Mouse (Mus musculus) intestine, embryonic 16.5 days (tissue): Measurements from ENCODE around the gene Slc22a2. TPM values are rescaled to one million over a fixed set of nuclear protein-coding genes. Genes with fewer than 3 reads are reported as not detected.
A peak's percentile ranks its signal among the peaks of the same experiment; 100 is the strongest.

Experiments used
- ATAC-seq: fragments of 200-750 bp; cut with Nextera tagmentation; 2 replicates; pipeline ENCODE4 v1.8.0; 2017; ENCODE audit warnings: moderate TSS enrichment, moderate library complexity
- H3K27ac ChIP-seq: fragments of 300-500 bp; sonication (generic); 2 replicates; pipeline ENCODE4 v1.5.1; 2014; ENCODE audit warnings: mild to moderate bottlenecking, low read length
- H3K27me3 ChIP-seq: fragments of 300-500 bp; sonication (generic); replicated peaks from 2 replicates; pipeline ENCODE4 v1.6.1; 2014; ENCODE audit warnings: low read length, control low read depth, mixed read lengths; ENCODE audit not compliant: control insufficient read depth, insufficient read depth
- H3K36me3 ChIP-seq: fragments of 300-500 bp; sonication (generic); 2 replicates; pipeline ENCODE4 v1.6.1; 2014; ENCODE audit warnings: low read length, control low read depth; ENCODE audit not compliant: control insufficient read depth, insufficient read depth
- H3K4me1 ChIP-seq: fragments of 300-500 bp; sonication (generic); 2 replicates; pipeline ENCODE4 v1.6.1; 2014; ENCODE audit warnings: low read length, control low read depth, mixed read lengths; ENCODE audit not compliant: control insufficient read depth, insufficient read depth
- H3K4me2 ChIP-seq: fragments of 300-500 bp; sonication (generic); 2 replicates; pipeline ENCODE4 v1.6.1; 2014; ENCODE audit warnings: low read depth, low read length, control low read depth
- H3K4me3 ChIP-seq: fragments of 300-500 bp; sonication (generic); 2 replicates; pipeline ENCODE4 v1.5.1; 2014; ENCODE audit warnings: mild to moderate bottlenecking, low read length
- H3K9ac ChIP-seq: fragments of 300-500 bp; sonication (generic); 2 replicates; pipeline ENCODE4 v1.6.1; 2014; ENCODE audit warnings: low read depth, low read length
- H3K9me3 ChIP-seq: fragments of 300-500 bp; sonication (generic); 2 replicates; pipeline ENCODE4 v1.6.1; 2016; ENCODE audit warnings: low read length, control low read depth; ENCODE audit not compliant: control insufficient read depth
- WGBS: fragments of 180-500 bp; shearing (Covaris S2); extraction: QIAGEN DNeasy Blood & Tissue Kit; methylation state at CpG from one replicate; pipeline ENCODE4 v1.1.7; 2014; 5-methylcytosine and 5-hydroxymethylcytosine counted together
- polyA plus RNA-seq: library from polyadenylated mRNA; unstranded; fragments of >200 nt; fragmentation: Nextera tagmentation; extraction: Ambion mirVana; gene quantifications from 2 replicates; pipeline ENCODE4 v1.2.1, GENCODE M21; 2015

The Slc22a2 gene
- polyA plus RNA-seq, 1 experiment from 2014 or later: not detected

DNA sequence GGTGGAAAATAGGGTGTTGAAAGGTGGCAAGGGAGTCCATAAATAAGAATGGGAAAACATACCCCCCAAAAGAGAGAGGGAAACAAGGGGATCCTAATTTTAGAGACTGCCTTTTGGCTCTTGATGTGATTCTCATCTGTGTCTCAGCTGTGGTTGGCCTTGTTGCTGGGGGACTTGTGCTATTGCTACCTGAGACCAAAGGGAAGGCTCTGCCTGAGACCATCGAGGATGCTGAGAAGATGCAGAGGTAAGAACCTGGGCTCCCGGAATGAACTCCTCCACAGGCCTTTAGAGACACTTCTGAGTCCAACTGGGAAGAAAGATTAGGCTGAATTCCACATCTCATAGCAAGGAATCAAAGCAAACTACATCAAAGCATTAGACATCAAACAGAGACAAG is 35.7 kb downstream of the Slc22a2 start:
- no peak for ATAC-seq
- Histone ChIP-seq H3K4me3 (no peak overlapping the region), H3K27ac (no peak overlapping the region), H3K9me3 (no peaks in the 10 kb centered on the region), H3K4me1 (no peaks in the 10 kb centered on the region), H3K4me2 (no peak overlapping the region), H3K27me3 (no peaks in the 10 kb centered on the region), H3K36me3 (no peaks in the 10 kb centered on the region), H3K9ac (no peak overlapping the region)
- WGBS: 88% methylated on average over 2 of the region's 2 CpGs

DNA sequence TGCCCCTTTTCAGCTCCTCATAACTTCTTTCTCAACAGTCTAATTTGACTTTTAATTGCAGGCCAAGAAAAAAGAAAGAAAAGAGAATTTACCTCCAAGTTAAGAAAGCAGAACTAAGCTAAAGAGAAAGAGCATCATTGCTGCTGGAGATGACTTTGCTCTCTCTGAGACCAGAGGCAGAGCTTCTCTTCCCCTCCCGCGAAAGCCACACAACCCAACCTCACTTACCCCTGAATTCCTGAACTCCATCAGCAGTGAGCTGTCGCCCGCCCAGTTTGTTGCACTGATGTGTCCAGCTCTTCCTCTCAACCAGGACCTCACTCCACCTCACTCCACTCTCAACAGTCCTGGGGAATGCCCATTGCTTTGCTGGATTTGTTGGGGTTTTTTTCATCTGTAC is 44.1 kb downstream of the Slc22a2 start:
- H3K27ac ChIP-seq: no peak overlapping the region
- WGBS: 82% methylated on average over 4 of the region's 4 CpGs
- ATAC-seq: no peak
- H3K9ac ChIP-seq: no peak overlapping the region
- no peak overlapping the region for H3K4me3 ChIP-seq
- no peaks in the 10 kb centered on the region for H3K36me3 ChIP-seq
- no peaks in the 10 kb centered on the region; the same call in 1 of the 2 replicates for H3K9me3 ChIP-seq
- H3K27me3 ChIP-seq: no peaks in the 10 kb centered on the region
- H3K4me1 ChIP-seq: no peaks in the 10 kb centered on the region
- H3K4me2 ChIP-seq: no peak overlapping the region

DNA sequence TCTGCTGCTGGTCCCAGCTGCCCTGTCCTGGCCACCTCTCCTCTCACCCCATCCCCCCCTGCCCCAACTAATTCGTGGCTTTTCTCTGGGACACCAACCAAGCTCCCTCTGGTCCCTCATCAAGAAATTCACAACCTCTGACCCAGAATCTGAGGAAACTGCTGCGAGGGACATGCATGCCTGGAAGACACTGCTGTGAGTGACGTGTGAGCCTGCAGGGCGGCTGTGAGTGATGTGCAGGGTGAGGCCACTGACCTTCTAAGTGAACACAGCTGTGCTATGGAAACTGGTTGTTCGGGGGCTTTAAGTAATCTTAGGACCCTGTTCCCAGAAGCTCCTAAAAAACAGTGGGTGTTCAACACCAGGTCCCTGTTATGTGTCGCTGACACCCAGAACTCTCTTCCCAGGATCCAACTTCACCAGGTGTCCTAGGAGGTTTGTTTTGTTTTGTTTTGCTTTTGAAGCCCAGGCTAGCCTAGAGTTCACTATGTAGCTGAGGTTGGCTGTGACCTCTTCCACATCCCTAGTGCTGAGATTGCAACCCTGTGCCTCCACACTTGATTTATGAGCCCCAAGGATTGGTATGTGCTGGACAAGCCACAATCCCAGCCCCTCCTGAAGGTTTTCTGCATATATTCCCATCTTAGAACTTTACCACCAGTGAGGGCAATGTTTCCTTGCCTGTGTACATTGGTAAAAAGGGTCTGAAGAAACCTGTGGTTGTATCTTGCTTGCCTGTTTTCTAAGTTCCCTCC is 47.2 kb downstream of the Slc22a2 start:
- no peaks in the 10 kb centered on the region; the same call in 1 of the 2 replicates for H3K9me3 ChIP-seq
- no peak overlapping the region for H3K9ac ChIP-seq
- no peak for ATAC-seq
- H3K27me3 ChIP-seq: no peaks in the 10 kb centered on the region
- no peaks in the 10 kb centered on the region for H3K4me1 ChIP-seq
- no peak overlapping the region for H3K4me2 ChIP-seq
- H3K27ac ChIP-seq: no peak overlapping the region
- no peaks in the 10 kb centered on the region for H3K36me3 ChIP-seq
- no peak overlapping the region for H3K4me3 ChIP-seq
- WGBS: 44% methylated on average over 6 of the region's 6 CpGs

DNA sequence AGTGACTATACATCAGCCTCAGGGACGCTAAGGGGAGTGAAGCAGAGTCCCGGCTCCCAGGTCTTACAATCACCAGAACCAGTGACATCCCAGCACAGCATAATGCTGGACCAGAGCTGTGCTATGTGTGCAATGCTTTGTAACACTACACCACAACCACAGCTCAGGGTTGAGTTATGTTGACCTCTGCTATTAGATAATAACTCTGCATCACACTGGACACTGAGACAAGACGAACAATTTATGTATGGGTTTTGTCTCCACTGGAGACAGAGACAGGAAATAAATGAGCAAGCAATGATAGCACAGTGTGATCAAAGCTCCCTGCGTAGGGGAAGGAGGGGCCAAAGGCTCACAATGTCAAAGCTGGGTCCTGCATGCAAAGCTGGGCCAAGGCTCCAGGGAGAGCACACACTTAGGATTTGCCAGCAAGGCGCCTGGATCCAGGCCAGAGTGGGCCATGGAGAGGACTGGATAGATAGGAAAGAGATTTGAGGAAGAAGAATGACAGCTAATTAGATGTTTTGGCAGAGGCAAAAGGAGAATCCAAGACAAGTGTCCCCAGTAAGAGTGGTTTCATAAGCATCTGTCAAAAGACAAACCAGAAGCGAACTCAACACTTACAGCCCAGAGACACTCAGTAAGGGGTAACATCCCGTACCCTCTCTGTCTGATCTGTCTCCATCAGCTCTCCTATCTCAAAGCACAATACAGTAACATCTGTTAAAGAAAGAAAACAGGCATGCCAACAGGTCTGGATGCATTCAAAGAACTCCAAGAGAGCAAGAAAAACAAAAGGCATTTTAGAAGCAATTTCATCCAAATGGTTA is 48.1 kb downstream of the Slc22a2 start:
- Histone ChIP-seq H3K9ac (no peak overlapping the region), H3K36me3 (no peaks in the 10 kb centered on the region), H3K4me1 (no peaks in the 10 kb centered on the region), H3K4me3 (no peak overlapping the region), H3K27ac (no peak overlapping the region), H3K9me3 (no peaks in the 10 kb centered on the region), H3K27me3 (no peaks in the 10 kb centered on the region), H3K4me2 (no peak overlapping the region)
- 44% methylated on average over 7 of the region's 7 CpGs for WGBS
- peak; percentile 40; the same call in 1 of the 2 replicates for ATAC-seq

DNA sequence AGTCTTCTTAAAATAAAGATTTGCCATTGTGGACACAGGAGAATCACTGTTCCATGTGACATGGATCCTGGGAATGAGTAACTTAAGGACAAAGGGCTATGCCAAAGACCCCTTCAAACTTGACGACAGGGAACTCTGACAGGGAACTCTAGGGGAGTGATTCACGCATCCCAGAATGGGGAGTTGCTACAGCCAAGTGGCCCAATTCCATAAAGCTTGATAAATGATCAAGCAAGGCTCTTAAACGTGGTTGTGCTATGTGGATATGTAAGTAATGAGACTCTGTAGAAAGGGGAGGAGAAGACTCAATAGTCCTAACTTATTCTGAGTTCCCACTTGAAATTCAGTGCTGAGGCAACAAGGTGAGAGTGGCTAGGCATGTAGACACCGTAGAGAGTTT is 50.9 kb downstream of the Slc22a2 start:
- Histone ChIP-seq H3K9me3 (peaks cover 3% of the 10 kb centered on the region; the same call in 1 of the 2 replicates), H3K4me3 (no peak overlapping the region), H3K4me2 (no peak overlapping the region), H3K27me3 (no peaks in the 10 kb centered on the region), H3K36me3 (no peaks in the 10 kb centered on the region), H3K4me1 (no peaks in the 10 kb centered on the region), H3K27ac (no peak overlapping the region), H3K9ac (no peak overlapping the region)
- 48% methylated on average over 4 of the region's 4 CpGs for WGBS
- no peak for ATAC-seq

DNA sequence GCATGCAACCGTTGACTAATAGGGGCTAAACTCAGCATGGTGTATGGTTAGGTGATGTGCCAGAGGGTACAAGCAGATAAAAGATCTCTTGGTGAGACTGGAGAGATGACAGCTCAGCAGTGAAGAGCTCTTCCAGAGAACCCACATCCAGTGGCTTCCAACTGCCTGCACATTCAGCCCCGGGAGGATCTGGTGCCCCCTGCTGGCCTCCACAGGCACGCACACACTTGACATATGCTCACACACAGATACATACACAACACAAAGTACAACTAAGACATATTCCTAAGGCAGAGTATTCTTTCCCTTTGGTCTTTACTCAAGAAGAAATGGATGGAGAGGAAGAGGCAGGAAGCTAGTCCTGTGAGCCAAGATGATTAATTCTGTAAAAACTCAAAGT is 55.7 kb downstream of the Slc22a2 start:
- no peaks in the 10 kb centered on the region for H3K36me3 ChIP-seq
- H3K4me2 ChIP-seq: no peak overlapping the region
- H3K4me1 ChIP-seq: no peaks in the 10 kb centered on the region
- no peak overlapping the region for H3K4me3 ChIP-seq
- H3K9me3 ChIP-seq: peaks cover 3% of the 10 kb centered on the region; the same call in 1 of the 2 replicates
- 96% methylated on average over 3 of the region's 3 CpGs for WGBS
- H3K27me3 ChIP-seq: no peaks in the 10 kb centered on the region
- no peak overlapping the region for H3K9ac ChIP-seq
- H3K27ac ChIP-seq: no peak overlapping the region
- no peak for ATAC-seq

DNA sequence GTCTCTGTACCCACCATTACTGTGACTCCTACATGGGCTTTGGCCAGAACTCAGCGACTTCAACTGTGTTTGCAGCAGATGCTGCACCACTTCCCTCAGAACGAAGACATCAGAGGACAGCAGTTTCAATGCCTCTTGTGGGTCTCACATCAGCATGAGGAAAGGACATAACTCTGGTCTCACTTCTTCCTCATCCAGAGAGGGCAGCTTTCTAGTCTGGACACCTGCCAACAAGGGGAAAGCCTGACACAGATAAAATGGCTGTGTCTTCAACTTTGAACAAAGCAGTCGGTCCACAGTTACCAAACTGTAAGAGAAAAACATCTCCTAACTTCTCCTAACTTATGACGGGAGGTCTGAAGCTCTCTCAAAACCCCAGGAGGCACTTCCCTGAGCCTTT is 57.2 kb downstream of the Slc22a2 start:
- Histone ChIP-seq H3K27ac (no peak overlapping the region), H3K36me3 (no peaks in the 10 kb centered on the region), H3K4me2 (no peak overlapping the region), H3K4me3 (no peak overlapping the region), H3K9ac (no peak overlapping the region), H3K27me3 (no peaks in the 10 kb centered on the region), H3K9me3 (peaks cover 3% of the 10 kb centered on the region; the same call in 1 of the 2 replicates), H3K4me1 (no peaks in the 10 kb centered on the region)
- WGBS: 74% methylated on average over 4 of the region's 4 CpGs
- ATAC-seq: no peak

DNA sequence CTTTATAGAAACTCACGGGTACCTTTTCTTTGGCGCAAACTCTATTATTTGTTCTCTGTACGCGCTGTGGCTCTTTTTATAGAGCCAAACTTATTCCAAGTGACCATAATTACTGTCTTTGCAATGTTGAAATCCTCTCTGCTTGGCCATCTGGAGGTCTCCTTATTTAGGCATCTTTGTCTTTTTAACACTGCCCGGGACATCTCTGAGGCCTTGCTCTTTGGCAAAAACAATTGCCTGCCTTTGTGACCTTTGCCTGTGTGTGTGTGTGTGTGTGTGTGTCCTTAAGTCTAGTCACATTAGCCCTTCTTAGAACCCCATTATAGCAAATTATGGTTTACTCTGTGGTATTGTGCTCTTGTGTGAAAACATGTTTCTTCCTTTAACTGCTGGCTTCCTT is 61.5 kb downstream of the Slc22a2 start:
- Histone ChIP-seq H3K4me1 (no peaks in the 10 kb centered on the region), H3K4me3 (no peak overlapping the region), H3K4me2 (no peak overlapping the region), H3K27me3 (no peaks in the 10 kb centered on the region), H3K36me3 (no peaks in the 10 kb centered on the region), H3K27ac (no peak overlapping the region), H3K9me3 (no peaks in the 10 kb centered on the region), H3K9ac (no peak overlapping the region)
- WGBS: 84% methylated on average over 5 of the region's 5 CpGs
- no peak for ATAC-seq

DNA sequence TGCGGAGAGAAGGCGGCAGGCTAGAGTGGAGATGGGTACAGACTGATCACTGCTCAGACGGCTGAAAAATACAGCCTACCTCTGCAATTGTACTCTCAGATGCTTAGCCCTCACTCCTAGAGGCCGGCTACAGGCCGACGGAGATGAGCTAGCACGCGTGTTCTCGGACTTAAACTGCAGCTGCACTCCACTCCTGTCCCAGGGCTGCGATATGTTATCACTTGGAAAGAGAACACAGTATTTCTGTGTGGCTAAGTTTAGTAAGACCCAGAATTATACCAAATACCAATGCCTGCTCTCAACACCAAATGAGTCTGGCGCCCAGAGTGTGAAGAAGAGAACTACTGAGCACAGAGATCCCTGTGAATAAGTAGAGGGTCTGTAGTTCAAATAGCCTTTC is 68.7 kb downstream of the Slc22a2 start:
- Histone ChIP-seq H3K9me3 (no peaks in the 10 kb centered on the region), H3K27ac (no peak overlapping the region), H3K36me3 (no peaks in the 10 kb centered on the region), H3K4me1 (no peaks in the 10 kb centered on the region), H3K27me3 (no peaks in the 10 kb centered on the region), H3K9ac (no peak overlapping the region), H3K4me2 (no peak overlapping the region), H3K4me3 (no peak overlapping the region)
- WGBS: 90% methylated on average over 11 of the region's 11 CpGs
- no peak for ATAC-seq
